Mouse (Mus musculus): ENCODE measurements around the gene Dpp8. TPM values are rescaled to one million over a fixed set of nuclear protein-coding genes. Genes with fewer than 3 reads are reported as not detected.

Dpp8 gene
- polyA plus RNA-seq, 1 experiment from 2014 or later: 26.4 TPM

DNA sequence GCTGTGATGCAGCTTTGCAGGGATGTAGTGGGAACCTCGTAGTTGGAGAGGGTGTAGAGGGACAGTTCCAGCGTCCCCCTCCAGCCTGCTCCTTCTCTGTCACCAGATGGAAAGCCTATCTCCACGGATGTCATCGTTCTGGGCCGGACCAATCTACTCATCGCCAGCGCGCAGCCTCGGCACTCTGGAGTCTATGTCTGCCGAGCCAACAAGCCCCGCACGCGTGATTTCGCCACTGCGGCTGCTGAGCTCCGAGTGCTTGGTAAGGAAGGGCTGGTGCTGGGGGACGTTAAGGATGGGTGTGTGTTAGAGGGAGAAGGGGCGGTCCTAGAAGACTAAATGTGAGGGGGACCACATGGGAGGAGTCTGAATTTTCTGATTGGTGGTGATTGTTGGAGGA, 90.3 kb downstream of the Dpp8 start:
- Histone ChIP-seq H3K9ac (ENCODE audit: low read length) (no peak overlapping the region), H3K4me1 (replicated peaks; ENCODE audit: control insufficient read depth, insufficient read depth, low read length) (no peaks in the 10 kb centered on the region), H3K27me3 (replicated peaks; ENCODE audit: control insufficient read depth, insufficient read depth, low read length) (no peaks in the 10 kb centered on the region), H3K4me2 (ENCODE audit: low read length) (peak overlapping the region; percentile 15; the same call in 1 of the 2 replicates), H3K36me3 (ENCODE audit: control insufficient read depth, insufficient read depth, low read length) (peaks cover 57% of the 10 kb centered on the region), H3K4me3 (ENCODE audit: low read depth, low read length) (no peak overlapping the region; the same call in 1 of the 2 replicates), H3K27ac (ENCODE audit: low read depth) (no peak overlapping the region), H3K9me3 (ENCODE audit: control insufficient read depth, low read length) (no peaks in the 10 kb centered on the region)
- ATAC-seq (replicated peaks; ENCODE audit: low FRiP score, low TSS enrichment, low read depth) (no peak), DNase-seq (ENCODE audit: low spot score) (no peak)
- 38% methylated on average over 18 of the region's 18 CpGs for WGBS

- ATAC-seq (replicated peaks; ENCODE audit: low FRiP score, low TSS enrichment, low read depth) (0 out of 2 replicates have a peak, but pooled peaks have one; percentile 26), DNase-seq (ENCODE audit: low spot score) (peak; percentile 85)
- Histone ChIP-seq H3K4me1 (replicated peaks; ENCODE audit: control insufficient read depth, insufficient read depth, low read length) (0 out of 2 replicates have a peak, but pooled peaks cover 4% of the 10 kb centered on the region), H3K27me3 (replicated peaks; ENCODE audit: control insufficient read depth, insufficient read depth, low read length) (no peaks in the 10 kb centered on the region), H3K4me2 (ENCODE audit: low read length) (peak overlapping the region; percentile 64), H3K9ac (ENCODE audit: low read length) (peak overlapping the region; percentile 35; the same call in 1 of the 2 replicates), H3K9me3 (ENCODE audit: control insufficient read depth, low read length) (no peaks in the 10 kb centered on the region), H3K27ac (ENCODE audit: low read depth) (no peak overlapping the region), H3K4me3 (ENCODE audit: low read depth, low read length) (peak overlapping the region; percentile 32), H3K36me3 (ENCODE audit: control insufficient read depth, insufficient read depth, low read length) (peaks cover 53% of the 10 kb centered on the region)
- 13% methylated on average over 48 of the region's 48 CpGs for WGBS
These were observed 91.4 kb downstream of the Dpp8 start for GRCm38 (mm10) chr9:65123552-65124168.

- DNase-seq (ENCODE audit: low spot score): no peak
These were observed 96.1 kb downstream of the Dpp8 start for GRCm38 (mm10) chr9:65128123-65128815.

DNA sequence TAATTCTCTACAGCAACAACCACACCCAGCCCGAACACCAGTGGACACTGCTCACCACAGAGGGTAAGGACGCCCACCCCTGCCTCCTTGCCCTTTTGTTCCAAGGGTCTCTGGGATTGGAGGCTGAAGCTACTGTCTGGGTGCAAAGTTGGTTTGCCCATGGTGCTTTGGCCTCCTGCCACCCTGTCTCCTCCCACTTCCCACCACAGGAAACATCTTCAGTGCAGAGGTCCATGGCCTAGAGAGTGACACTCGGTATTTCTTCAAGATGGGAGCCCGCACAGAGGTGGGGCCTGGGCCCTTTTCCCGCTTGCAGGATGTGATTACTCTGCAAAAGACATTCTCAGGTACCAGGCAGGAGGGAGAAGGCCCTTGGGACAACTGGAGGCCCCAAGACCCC, 99.5 kb downstream of the Dpp8 start:
- no peak for ATAC-seq (replicated peaks; ENCODE audit: low FRiP score, low TSS enrichment, low read depth)
- 86% methylated on average over 5 of the region's 5 CpGs for WGBS

More at GRCm38 (mm10) chr9:65128123-65128815, 96.1 kb downstream of the Dpp8 start:
- Histone ChIP-seq H3K36me3 (ENCODE audit: control insufficient read depth, insufficient read depth, low read length) (peaks cover 78% of the 10 kb centered on the region), H3K9me3 (ENCODE audit: control insufficient read depth, low read length) (no peaks in the 10 kb centered on the region), H3K27me3 (replicated peaks; ENCODE audit: control insufficient read depth, insufficient read depth, low read length) (no peaks in the 10 kb centered on the region), H3K9ac (ENCODE audit: low read length) (no peak overlapping the region), H3K4me2 (ENCODE audit: low read length) (peak overlapping the region; percentile 21), H3K4me3 (ENCODE audit: low read depth, low read length) (no peak overlapping the region), H3K27ac (ENCODE audit: low read depth) (no peak overlapping the region), H3K4me1 (replicated peaks; ENCODE audit: control insufficient read depth, insufficient read depth, low read length) (0 out of 2 replicates have a peak, but pooled peaks cover 4% of the 10 kb centered on the region)
- no peak for ATAC-seq (replicated peaks; ENCODE audit: low FRiP score, low TSS enrichment, low read depth)
- 21% methylated on average over 25 of the region's 25 CpGs for WGBS

More for the DNA sequence above, 99.5 kb downstream of the Dpp8 start:
- Histone ChIP-seq H3K9ac (ENCODE audit: low read length) (no peak overlapping the region), H3K4me3 (ENCODE audit: low read depth, low read length) (no peak overlapping the region), H3K9me3 (ENCODE audit: control insufficient read depth, low read length) (no peaks in the 10 kb centered on the region), H3K27ac (ENCODE audit: low read depth) (no peak overlapping the region), H3K36me3 (ENCODE audit: control insufficient read depth, insufficient read depth, low read length) (peaks cover 72% of the 10 kb centered on the region), H3K27me3 (replicated peaks; ENCODE audit: control insufficient read depth, insufficient read depth, low read length) (no peaks in the 10 kb centered on the region), H3K4me2 (ENCODE audit: low read length) (no peak overlapping the region), H3K4me1 (replicated peaks; ENCODE audit: control insufficient read depth, insufficient read depth, low read length) (0 out of 2 replicates have a peak, but pooled peaks cover 4% of the 10 kb centered on the region)
- no peak for DNase-seq (ENCODE audit: low spot score)

Other genes starting within 250 kb of the Dpp8 start
- gene Dennd4a, start 221.1 kb upstream of the Dpp8 start, polyA plus RNA-seq (2014; fragmentation: Nextera tagmentation; extraction: Ambion mirVana): 6.4 and 7.8 TPM in 2 replicates
- 0.03 and 0.08 TPM in 2 replicates for gene Slc24a1, start 80.8 kb upstream of the Dpp8 start, polyA plus RNA-seq (2014; fragmentation: Nextera tagmentation; extraction: Ambion mirVana)
- 57.4 and 64.9 TPM in 2 replicates for gene Ints14, start 71.5 kb upstream of the Dpp8 start, polyA plus RNA-seq (2014; fragmentation: Nextera tagmentation; extraction: Ambion mirVana)
- 66.5 and 80.3 TPM in 2 replicates for gene Hacd3, start 10.7 kb upstream of the Dpp8 start, polyA plus RNA-seq (2014; fragmentation: Nextera tagmentation; extraction: Ambion mirVana)
- 39.6 and 42.2 TPM in 2 replicates for gene Igdcc4, start 69.1 kb downstream of the Dpp8 start, polyA plus RNA-seq (2014; fragmentation: Nextera tagmentation; extraction: Ambion mirVana)
- 2.7 and 2.9 TPM in 2 replicates for gene Igdcc3, start 108.8 kb downstream of the Dpp8 start, polyA plus RNA-seq (2014; fragmentation: Nextera tagmentation; extraction: Ambion mirVana)
- 8.1 and 9.1 TPM in 2 replicates for gene Parp16, start 162.9 kb downstream of the Dpp8 start, polyA plus RNA-seq (2014; fragmentation: Nextera tagmentation; extraction: Ambion mirVana)
- gene Cilp, start 232.8 kb downstream of the Dpp8 start, polyA plus RNA-seq (2014; fragmentation: Nextera tagmentation; extraction: Ambion mirVana): 1.1 and 2.0 TPM in 2 replicates